Mouse (Mus musculus) small intestine, adult 2 months (tissue): ENCODE data around the gene Lemd1.

Experiments
- CTCF ChIP-seq: fragments of 200-500 bp; IDR thresholded peaks from 2 replicates; pipeline ENCODE4 v1.5.1; 2012; ENCODE audit warnings: low read depth, mild to moderate bottlenecking, control low read depth, inconsistent platforms, low read length, moderate library complexity, mixed read lengths; ENCODE audit not compliant: insufficient replicate concordance, insufficient read length; ENCODE audit errors: extremely low read depth
- POLR2A ChIP-seq: fragments of 200-500 bp; IDR thresholded peaks from 2 replicates; pipeline ENCODE4 v1.6.1; 2012; ENCODE audit warnings: low read depth, mild to moderate bottlenecking, control low read depth, inconsistent platforms, low read length, moderate library complexity

DNA sequence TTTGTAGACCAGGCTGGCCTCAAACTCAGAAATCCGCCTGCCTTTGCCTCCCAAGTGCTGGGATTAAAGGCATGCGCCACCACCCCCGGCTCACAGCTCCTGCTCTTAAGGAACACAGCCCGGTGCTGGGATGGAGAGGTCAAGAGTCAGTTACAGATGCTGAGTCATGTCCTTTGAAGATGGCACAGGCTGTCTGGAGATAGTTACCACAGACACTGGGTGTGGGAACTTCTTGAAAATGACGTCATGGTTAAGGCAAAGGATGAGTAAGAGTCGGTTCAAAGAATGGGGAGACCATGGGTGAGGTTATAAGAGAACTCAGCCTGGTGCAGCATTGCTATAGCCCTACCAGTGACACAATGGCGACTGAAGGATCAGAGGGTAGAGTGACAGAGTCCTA is 73.3 kb downstream of the Lemd1 start:
- no peak for TF ChIP-seq POLR2A
- no peak for TF ChIP-seq CTCF
